Mouse (Mus musculus): ENCODE measurements around the gene Ces2e. TPM values are rescaled to one million over a fixed set of nuclear protein-coding genes. Genes with fewer than 3 reads are reported as not detected.

The Ces2e gene
- polyA plus RNA-seq, 1 experiment from 2014 or later: 0.28 TPM

DNA sequence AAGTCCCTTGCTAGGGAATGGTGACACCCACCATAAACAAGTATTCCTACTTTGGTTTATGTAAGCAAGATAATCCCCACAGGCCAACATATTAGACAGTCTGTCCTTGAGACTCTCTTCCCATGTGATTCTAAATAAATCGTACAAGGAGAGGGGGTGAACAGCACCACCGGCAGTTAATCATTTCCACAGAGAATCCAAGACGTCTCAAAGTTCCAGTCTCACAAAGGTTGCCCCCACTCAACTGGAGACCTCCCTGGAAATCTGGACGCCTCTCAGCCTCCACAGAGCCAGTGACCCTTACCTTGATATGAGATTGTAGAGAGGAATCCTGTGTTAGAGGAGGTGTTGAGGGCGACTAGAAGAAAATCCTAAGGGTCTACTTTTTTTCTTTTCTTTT is 23.0 kb downstream of the Ces2e start:
- no peaks in the 10 kb centered on the region for H3K36me3 ChIP-seq (ENCODE audit: control insufficient read depth, insufficient read depth, low read length)
- no peak overlapping the region for H3K4me2 ChIP-seq (ENCODE audit: low read depth, low read length)
- H3K9me3 ChIP-seq (ENCODE audit: control insufficient read depth, low read length): no peaks in the 10 kb centered on the region
- H3K4me3 ChIP-seq (ENCODE audit: low read depth, low read length): no peak overlapping the region
- H3K4me1 ChIP-seq (ENCODE audit: control insufficient read depth, insufficient read depth, low read length): no peaks in the 10 kb centered on the region
- no peaks in the 10 kb centered on the region for H3K27me3 ChIP-seq (replicated peaks; ENCODE audit: control insufficient read depth, insufficient read depth, low read length)
- ATAC-seq (ENCODE audit: low read depth) (no peak), DNase-seq (ENCODE audit: low spot score) (no peak)
- H3K9ac ChIP-seq (ENCODE audit: low read depth, low read length): no peak overlapping the region
- 78% methylated on average over 5 of the region's 5 CpGs for WGBS
- no peak overlapping the region for H3K27ac ChIP-seq (replicated peaks; ENCODE audit: low read depth, low read length)

DNA sequence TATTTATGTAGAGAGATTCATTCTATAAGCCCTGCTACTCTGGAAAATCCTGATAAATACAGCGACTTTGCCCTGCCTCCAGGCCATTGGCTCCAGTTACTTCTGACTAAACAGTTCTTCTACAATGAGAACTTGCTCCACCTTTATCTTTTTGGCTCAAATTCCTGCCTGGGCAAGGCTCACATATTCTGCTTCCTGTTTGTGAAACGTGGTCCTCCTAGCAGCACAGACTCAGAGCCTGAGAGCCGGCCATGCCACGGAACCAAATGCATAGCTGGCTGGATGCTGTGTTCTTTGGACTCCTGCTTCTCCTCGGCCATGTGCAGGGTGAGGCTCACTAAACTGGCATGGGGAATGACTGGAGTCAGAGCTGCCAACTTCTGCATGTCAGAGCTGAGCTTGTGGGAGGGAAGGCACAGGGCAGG is 35.5 kb downstream of the Ces2e start, which contains the start of gene Ces2g:
Gene Ces2g, plus strand, starts transcription at position 182 of the 425 bp plus-strand sequence.
- ATAC-seq (ENCODE audit: low read depth) (no peak), DNase-seq (ENCODE audit: low spot score) (peak; percentile 16)
- no peak within 1 kb of the TSS for H3K4me3 ChIP-seq (ENCODE audit: low read depth, low read length)
- WGBS: 56% methylated on average over 5 of the region's 5 CpGs
- H3K9me3 ChIP-seq (ENCODE audit: control insufficient read depth, low read length): no peaks in the 10 kb centered on the region
- H3K4me2 ChIP-seq (ENCODE audit: low read depth, low read length): no peak within 1 kb of the TSS
- H3K36me3 ChIP-seq (ENCODE audit: control insufficient read depth, insufficient read depth, low read length): no peaks in the 10 kb centered on the region
- no peaks in the 10 kb centered on the region for H3K27me3 ChIP-seq (replicated peaks; ENCODE audit: control insufficient read depth, insufficient read depth, low read length)
- no peaks in the 10 kb centered on the region for H3K4me1 ChIP-seq (ENCODE audit: control insufficient read depth, insufficient read depth, low read length)
- H3K27ac ChIP-seq (replicated peaks; ENCODE audit: low read depth, low read length): no peak within 1 kb of the TSS
- H3K9ac ChIP-seq (ENCODE audit: low read depth, low read length): no peak within 1 kb of the TSS

DNA sequence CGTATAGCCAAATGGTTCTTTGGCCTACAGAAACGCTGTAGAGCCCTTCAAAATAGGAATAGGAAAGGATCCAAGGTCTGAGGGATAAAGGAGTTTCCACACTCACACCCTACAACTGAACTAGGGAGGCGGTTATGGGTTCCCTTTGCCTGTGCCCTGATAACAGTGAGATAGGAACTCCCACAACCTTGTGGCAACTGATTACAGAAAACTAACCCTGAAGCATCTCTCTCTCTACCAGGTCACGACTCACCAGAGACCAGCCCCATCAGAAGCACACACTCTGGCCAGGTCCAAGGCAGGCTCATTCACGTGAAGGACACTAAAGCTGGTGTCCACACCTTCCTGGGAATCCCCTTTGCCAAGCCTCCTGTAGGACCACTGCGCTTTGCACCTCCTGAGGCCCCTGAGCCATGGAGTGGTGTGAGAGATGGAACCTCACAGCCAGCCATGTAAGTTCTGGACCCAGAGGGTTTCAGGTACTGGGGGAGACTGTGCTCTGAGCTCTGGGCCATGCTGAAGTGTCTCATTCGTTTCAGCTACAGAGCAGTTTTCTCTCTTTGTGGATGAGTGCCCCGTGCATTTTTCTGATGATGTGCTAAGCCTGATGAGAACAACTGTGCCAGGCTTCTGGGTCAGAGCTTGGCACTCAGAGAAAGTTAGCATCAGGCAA is 36.3 kb downstream of the Ces2e start:
- no peak overlapping the region for H3K4me3 ChIP-seq (ENCODE audit: low read depth, low read length)
- WGBS: 70% methylated on average over 8 of the region's 8 CpGs

DNA sequence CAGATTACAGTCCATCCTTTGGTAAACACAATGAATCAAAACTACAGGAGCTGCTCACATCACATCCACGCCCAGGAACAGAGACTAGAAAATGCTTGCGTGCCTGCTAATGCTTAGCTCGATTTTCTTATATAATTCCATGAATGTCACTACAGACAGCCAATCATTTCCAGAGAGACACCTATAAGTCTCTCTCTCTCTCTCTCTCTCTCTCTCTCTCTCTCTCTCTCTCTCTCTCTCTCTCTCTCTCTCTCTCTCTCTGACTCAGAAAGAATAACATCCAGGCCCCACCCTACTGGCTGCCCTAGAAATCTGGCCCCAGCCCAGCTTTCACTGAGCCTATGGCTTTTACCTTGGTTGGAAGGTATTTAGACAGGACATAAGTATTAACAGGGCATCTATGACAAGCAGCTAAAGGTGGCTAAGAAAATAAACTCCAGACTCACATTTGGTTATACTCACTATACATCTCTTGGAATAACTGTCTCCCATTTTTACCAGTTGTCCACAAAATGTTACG is 37.4 kb downstream of the Ces2e start:
- H3K27me3 ChIP-seq (replicated peaks; ENCODE audit: control insufficient read depth, insufficient read depth, low read length): no peaks in the 10 kb centered on the region
- ATAC-seq (ENCODE audit: low read depth) (no peak), DNase-seq (ENCODE audit: low spot score) (no peak)
- H3K36me3 ChIP-seq (ENCODE audit: control insufficient read depth, insufficient read depth, low read length): no peaks in the 10 kb centered on the region
- no peaks in the 10 kb centered on the region for H3K9me3 ChIP-seq (ENCODE audit: control insufficient read depth, low read length)
- H3K4me1 ChIP-seq (ENCODE audit: control insufficient read depth, insufficient read depth, low read length): no peaks in the 10 kb centered on the region
- no peak overlapping the region for H3K4me3 ChIP-seq (ENCODE audit: low read depth, low read length)
- H3K4me2 ChIP-seq (ENCODE audit: low read depth, low read length): no peak overlapping the region
- H3K27ac ChIP-seq (replicated peaks; ENCODE audit: low read depth, low read length): no peak overlapping the region
- no peak overlapping the region for H3K9ac ChIP-seq (ENCODE audit: low read depth, low read length)
- WGBS: 80% methylated on average over 4 of the region's 4 CpGs

More for the DNA sequence above, 36.3 kb downstream of the Ces2e start:
- no peaks in the 10 kb centered on the region for H3K36me3 ChIP-seq (ENCODE audit: control insufficient read depth, insufficient read depth, low read length)
- H3K27me3 ChIP-seq (replicated peaks; ENCODE audit: control insufficient read depth, insufficient read depth, low read length): no peaks in the 10 kb centered on the region
- ATAC-seq (ENCODE audit: low read depth) (no peak), DNase-seq (ENCODE audit: low spot score) (no peak)
- no peak overlapping the region for H3K27ac ChIP-seq (replicated peaks; ENCODE audit: low read depth, low read length)
- H3K9ac ChIP-seq (ENCODE audit: low read depth, low read length): no peak overlapping the region
- no peaks in the 10 kb centered on the region for H3K9me3 ChIP-seq (ENCODE audit: control insufficient read depth, low read length)
- no peak overlapping the region for H3K4me2 ChIP-seq (ENCODE audit: low read depth, low read length)
- no peaks in the 10 kb centered on the region for H3K4me1 ChIP-seq (ENCODE audit: control insufficient read depth, insufficient read depth, low read length)

DNA sequence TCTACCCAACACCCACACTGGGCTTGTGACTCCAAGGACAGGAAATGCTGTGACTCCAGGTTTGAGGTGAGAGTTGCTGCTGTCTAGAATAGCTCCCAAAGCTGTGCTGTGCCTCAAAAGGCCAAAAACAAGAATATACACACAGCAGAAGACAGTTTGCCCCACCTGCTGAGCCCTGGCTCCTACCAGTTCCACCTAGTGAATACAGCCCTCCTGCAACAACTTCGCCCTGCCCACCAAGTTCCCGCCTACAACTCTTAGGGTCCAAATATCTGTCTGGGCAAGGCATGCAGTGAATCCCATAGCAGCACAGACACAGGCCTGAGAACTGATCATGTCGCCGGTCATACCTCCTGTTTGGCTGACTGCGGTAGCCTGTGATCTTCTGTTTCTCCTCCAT is 58.1 kb downstream of the Ces2e start:
- Histone ChIP-seq H3K27ac (replicated peaks; ENCODE audit: low read depth, low read length) (no peak overlapping the region), H3K9ac (ENCODE audit: low read depth, low read length) (no peak overlapping the region), H3K27me3 (replicated peaks; ENCODE audit: control insufficient read depth, insufficient read depth, low read length) (no peaks in the 10 kb centered on the region), H3K4me3 (ENCODE audit: low read depth, low read length) (no peak overlapping the region), H3K4me2 (ENCODE audit: low read depth, low read length) (no peak overlapping the region), H3K36me3 (ENCODE audit: control insufficient read depth, insufficient read depth, low read length) (no peaks in the 10 kb centered on the region), H3K9me3 (ENCODE audit: control insufficient read depth, low read length) (peaks cover 13% of the 10 kb centered on the region), H3K4me1 (ENCODE audit: control insufficient read depth, insufficient read depth, low read length) (no peaks in the 10 kb centered on the region)
- WGBS: 91% methylated on average over 5 of the region's 5 CpGs
- ATAC-seq (ENCODE audit: low read depth): no peak
- DNase-seq (ENCODE audit: low spot score): no peak

Other genes with a start within 250 kb of the Ces2e start
- not detected in 2 replicates for gene Ces2a, start 192.3 kb upstream of the Ces2e start, polyA plus RNA-seq (2014; fragmentation: Nextera tagmentation; extraction: Ambion mirVana)
- gene Ces2b, start 94.7 kb upstream of the Ces2e start, polyA plus RNA-seq (2014; fragmentation: Nextera tagmentation; extraction: Ambion mirVana): 0.17 TPM in 1 of 2 replicates, not detected in the other
- gene Ces2c, start 79.2 kb upstream of the Ces2e start, polyA plus RNA-seq (2014; fragmentation: Nextera tagmentation; extraction: Ambion mirVana): not detected in 2 replicates
- 0.07 and 0.26 TPM in 2 replicates for gene Ces2f, start 21.1 kb downstream of the Ces2e start, polyA plus RNA-seq (2014; fragmentation: Nextera tagmentation; extraction: Ambion mirVana)
- 1.2 and 3.4 TPM in 2 replicates for gene Ces2g, start 35.5 kb downstream of the Ces2e start, polyA plus RNA-seq (2014; fragmentation: Nextera tagmentation; extraction: Ambion mirVana)
- gene Ces2h, start 74.6 kb downstream of the Ces2e start, polyA plus RNA-seq (2014; fragmentation: Nextera tagmentation; extraction: Ambion mirVana): not detected in 2 replicates
- gene Ces3a, start 122.3 kb downstream of the Ces2e start, polyA plus RNA-seq (2014; fragmentation: Nextera tagmentation; extraction: Ambion mirVana): not detected in 2 replicates
- not detected in 2 replicates for gene Ces3b, start 157.5 kb downstream of the Ces2e start, polyA plus RNA-seq (2014; fragmentation: Nextera tagmentation; extraction: Ambion mirVana)
- not detected in 2 replicates for gene Ces4a, start 205.5 kb downstream of the Ces2e start, polyA plus RNA-seq (2014; fragmentation: Nextera tagmentation; extraction: Ambion mirVana)
- gene Cbfb, start 244.4 kb downstream of the Ces2e start, polyA plus RNA-seq (2014; fragmentation: Nextera tagmentation; extraction: Ambion mirVana): 104 and 112 TPM in 2 replicates

All from embryonic facial prominence, embryonic 14.5 days (tissue).